ENCODE assay signal across 8 mouse cellular contexts in genomic region chr7:24133425-24133995, GRCm38 (mm10). TPM values are rescaled to one million over a fixed set of nuclear protein-coding genes. Genes with fewer than 3 reads are reported as not detected.
DNase-seq lines count a peak whose midpoint lies in the region; TF ChIP-seq lines count a peak whose summit lies in the region.

No protein-coding gene starts in this region.

- H3K9me3 ChIP-seq in limb, embryonic 10.5 days (replicated peaks): no peaks in the 10 kb centered on the region

- no peak for TF ChIP-seq POLR2A in small intestine, adult 2 months (IDR thresholded peaks at IDR 0.05; ENCODE audit: low read depth, low read length)

- peak; percentile 0 for DNase-seq in embryo, embryonic 11.5 days (ENCODE audit: low read depth, low spot score)
- DNase-seq in embryo, embryonic 10.5 days (ENCODE audit: low spot score): no peak
- peak; percentile 2 for DNase-seq in retina, embryonic 14.5 days (ENCODE audit: low spot score)
- DNase-seq in retina, postnatal 1 day: no peak
- DNase-seq in limb, embryonic 10.5 days (ENCODE audit: low spot score): peak; percentile 31
- DNase-seq in cerebellum, postnatal 25 days: no peak
- no peak for DNase-seq in right cerebral cortex, postnatal 14 days

- peak overlapping the region; percentile 75 for H3K27ac ChIP-seq in limb, embryonic 10.5 days
- H3K27ac ChIP-seq in small intestine, adult 2 months (ENCODE audit: insufficient read depth, low read depth, low read length): no peak overlapping the region

- H3K4me3 ChIP-seq in limb, embryonic 10.5 days: peak overlapping the region; percentile 63
- H3K4me3 ChIP-seq in small intestine, adult 2 months (ENCODE audit: low read depth, low read length): peak overlapping the region; percentile 91

- H3K27me3 ChIP-seq in limb, embryonic 10.5 days (ENCODE audit: low read depth, poor library complexity, severe bottlenecking): no peaks in the 10 kb centered on the region
- no peaks in the 10 kb centered on the region for H3K27me3 ChIP-seq in small intestine, adult 2 months (ENCODE audit: control insufficient read depth, insufficient read depth, low read length)

- no peak for TF ChIP-seq CTCF in small intestine, adult 2 months (IDR thresholded peaks at IDR 0.05; ENCODE audit: extremely low read depth, insufficient read length, insufficient replicate concordance, low read depth, low read length)

- H3K4me1 ChIP-seq in limb, embryonic 10.5 days: peaks cover 10% of the 10 kb centered on the region
- peaks cover 8% of the 10 kb centered on the region; the same call in 1 of the 2 replicates for H3K4me1 ChIP-seq in small intestine, adult 2 months (ENCODE audit: control insufficient read depth, insufficient read depth, insufficient read length, low read length)

- H3K36me3 ChIP-seq in limb, embryonic 10.5 days: peaks cover 26% of the 10 kb centered on the region
- H3K36me3 ChIP-seq in small intestine, adult 2 months (ENCODE audit: control insufficient read depth, insufficient read depth, low read length): peaks cover 7% of the 10 kb centered on the region; the same call in 1 of the 2 replicates

- 18% methylated on average over 6 of the region's 6 CpGs for WGBS in limb, embryonic 10.5 days
- 18% methylated on average over 6 of the region's 6 CpGs for WGBS in small intestine, adult 2 months

RNA-seq across cellular contexts. Expression of gene Zfp235, which starts 0.5 kb away (rescaled TPM):
- polyA plus RNA-seq in limb, embryonic 10.5 days (2016; fragmentation: Nextera tagmentation; extraction: Ambion mirVana): 12.7 and 15.7 TPM in 2 replicates
- 3.2 and 3.3 TPM in 2 replicates for polyA plus RNA-seq in small intestine, adult 2 months (2012; rRNA removed)

RNA-seq across cellular contexts. Expression of gene Zfp112, which starts 21.4 kb away (rescaled TPM):
- 2.5 and 4.3 TPM in 2 replicates for polyA plus RNA-seq in limb, embryonic 10.5 days (2016; fragmentation: Nextera tagmentation; extraction: Ambion mirVana)
- polyA plus RNA-seq in small intestine, adult 2 months (2012; rRNA removed): 0.36 and 0.60 TPM in 2 replicates

RNA-seq across cellular contexts. Expression of gene Zfp114, which starts 41.4 kb away (rescaled TPM):
- 5.0 and 5.6 TPM in 2 replicates for polyA plus RNA-seq in limb, embryonic 10.5 days (2016; fragmentation: Nextera tagmentation; extraction: Ambion mirVana)
- polyA plus RNA-seq in small intestine, adult 2 months (2012; rRNA removed): 0.03 and 0.08 TPM in 2 replicates

RNA-seq across cellular contexts. Expression of gene Zfp180, which starts 51.8 kb away (rescaled TPM):
- 26.8 and 30.2 TPM in 2 replicates for polyA plus RNA-seq in limb, embryonic 10.5 days (2016; fragmentation: Nextera tagmentation; extraction: Ambion mirVana)
- polyA plus RNA-seq in small intestine, adult 2 months (2012; rRNA removed): 3.8 and 7.4 TPM in 2 replicates

Comparison
In these comparisons a context has a peak if more than half of its experiments do, and no peak if none do; other contexts are left out.
1. DNase-seq: peak in embryo, embryonic 11.5 days (single experiment), retina, embryonic 14.5 days (single experiment) and limb, embryonic 10.5 days (single experiment); none in embryo, embryonic 10.5 days (single experiment), retina, postnatal 1 day (single experiment), cerebellum, postnatal 25 days (0 of 2) and right cerebral cortex, postnatal 14 days (single experiment).